Mouse (Mus musculus) WW6 (cell line): ENCODE data around the gene Tmem192.

Experiments
- DNase-seq: peaks from one replicate; pipeline ENCODE4 v3.0.0-alpha.2; 2013; ENCODE audit warnings: low read depth, low spot score

The Tmem192 gene

DNA sequence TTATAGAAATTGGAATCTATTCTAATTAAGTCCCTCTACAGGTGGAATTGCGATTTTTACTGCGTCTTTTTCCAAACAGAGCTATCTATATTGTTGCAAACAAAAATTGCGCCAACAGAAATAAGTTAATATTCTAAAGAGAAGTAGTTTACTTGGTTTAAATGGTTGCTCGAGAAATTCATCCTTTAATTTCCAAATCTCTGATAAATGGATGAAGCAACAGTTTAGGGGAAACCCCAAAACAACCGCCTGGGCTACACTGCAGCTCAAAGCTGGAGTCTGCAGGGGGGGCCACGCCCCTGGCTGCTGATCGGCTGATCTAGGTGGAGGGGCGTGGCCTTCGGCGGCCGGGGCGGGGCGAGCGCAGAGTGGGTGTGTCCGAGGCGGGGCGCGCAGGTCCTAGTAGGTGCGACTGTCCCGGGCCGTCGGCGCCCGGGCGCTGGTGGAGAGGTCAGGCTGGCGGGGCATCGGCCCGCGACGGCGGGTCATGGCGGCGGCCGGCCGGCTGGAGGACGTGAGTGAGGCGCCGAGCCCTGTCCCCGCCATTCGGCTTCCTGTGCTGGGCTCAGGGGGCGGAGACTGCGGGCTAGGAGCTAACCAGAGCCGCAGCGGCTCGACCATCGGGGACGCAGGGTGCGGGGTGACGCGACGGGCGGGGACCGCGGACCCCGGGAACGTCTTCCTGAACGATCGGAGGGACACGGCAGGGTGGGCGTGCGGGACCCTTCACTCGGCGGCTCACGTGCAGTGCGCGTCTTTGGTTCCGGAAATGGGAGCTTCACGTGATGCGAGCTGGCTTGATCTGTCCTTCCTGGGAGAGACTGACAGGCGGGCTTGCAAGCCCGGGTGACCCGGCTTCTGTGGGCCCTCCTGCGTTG, at the start of gene Tmem192:
Tmem192 (plus strand) TSS at position 366 of the 878 bp plus-strand sequence.
- DNase-seq: peak; percentile 78

DNA sequence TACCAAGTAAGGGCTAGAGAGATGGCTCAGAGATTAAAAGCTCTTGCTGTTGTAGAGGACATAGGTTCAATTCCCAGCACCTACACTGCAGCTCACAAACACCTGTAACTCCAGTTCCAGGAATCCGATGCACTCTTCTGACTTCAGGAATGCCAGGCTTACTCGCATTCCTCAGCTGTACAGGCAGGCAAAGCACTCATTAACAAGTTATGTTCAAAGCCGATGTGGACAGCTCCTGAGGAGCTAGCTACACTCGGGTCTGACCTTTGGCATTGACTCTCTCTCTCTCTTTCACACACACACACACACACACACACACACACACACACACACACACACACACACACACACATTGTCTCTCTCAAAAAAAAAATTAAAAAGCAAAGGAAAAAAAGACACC, 48.3 kb upstream of the Tmem192 start:
- DNase-seq: no peak

DNA sequence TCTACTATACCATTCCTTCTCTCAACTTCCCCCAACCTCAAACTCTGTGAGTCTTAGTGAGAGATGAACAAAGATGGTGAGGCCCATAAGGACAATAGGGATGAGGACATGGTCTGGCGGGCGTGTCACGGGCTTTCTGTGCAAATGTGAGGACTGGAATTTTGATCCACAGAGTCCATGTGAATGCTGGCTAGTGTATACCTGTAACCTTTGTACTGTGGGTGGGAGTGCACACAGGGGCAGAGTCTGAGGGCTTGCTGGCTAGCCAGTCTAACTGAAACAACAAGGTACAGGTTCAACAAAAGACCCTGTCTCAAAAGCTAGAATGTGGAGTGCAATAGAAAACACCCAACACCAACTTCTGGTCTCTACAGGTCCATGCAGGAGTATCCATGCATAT, 46.3 kb upstream of the Tmem192 start:
- no peak for DNase-seq

DNA sequence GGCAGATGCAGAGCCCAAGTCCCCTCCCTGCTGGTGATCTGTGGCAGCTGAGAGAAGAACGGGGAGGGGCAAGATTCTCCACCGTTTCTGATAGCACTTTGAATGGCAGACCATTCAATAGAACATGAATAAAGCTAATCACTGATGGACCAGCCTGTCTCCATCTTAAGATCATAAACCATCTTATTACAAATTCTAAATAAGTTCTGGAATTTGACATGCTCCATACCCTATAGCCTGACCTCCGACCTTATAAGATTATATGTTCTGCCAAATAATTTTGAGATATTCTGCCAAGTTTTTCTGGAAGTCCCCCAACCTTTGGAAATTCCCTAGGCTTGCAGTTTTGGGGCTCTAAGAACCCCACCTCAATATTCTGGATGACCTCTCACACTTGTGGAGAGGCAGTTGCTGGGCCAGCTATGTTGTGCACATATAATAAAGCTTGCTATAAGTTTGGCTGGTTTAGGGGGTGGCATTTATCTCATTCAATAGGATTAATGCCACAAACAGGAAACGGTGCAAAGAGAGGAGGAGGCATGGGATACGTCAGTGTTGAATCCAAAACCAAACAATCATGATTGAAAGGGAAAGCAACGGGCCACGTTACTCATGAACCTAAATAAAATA, 45.3 kb upstream of the Tmem192 start:
- DNase-seq: no peak

DNA sequence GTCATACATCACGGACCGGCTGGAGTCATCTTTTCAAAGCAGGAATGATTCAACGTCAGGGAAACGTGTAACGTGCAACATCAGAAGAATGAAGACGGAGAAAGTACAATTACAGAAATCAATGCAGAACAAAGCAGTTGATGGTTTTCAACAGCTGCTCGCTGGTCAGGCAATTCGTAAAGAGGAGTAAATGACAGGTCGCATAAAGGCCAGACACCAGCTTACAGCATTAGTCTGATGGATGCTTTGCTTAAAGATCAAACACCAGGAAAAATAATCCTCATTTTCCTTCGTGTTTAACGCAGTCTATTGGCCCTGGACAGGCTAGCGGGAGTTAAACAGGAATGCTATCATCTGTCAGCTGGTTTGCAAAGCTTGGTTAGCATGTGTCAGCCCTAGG, 44.8 kb upstream of the Tmem192 start:
- DNase-seq: no peak

DNA sequence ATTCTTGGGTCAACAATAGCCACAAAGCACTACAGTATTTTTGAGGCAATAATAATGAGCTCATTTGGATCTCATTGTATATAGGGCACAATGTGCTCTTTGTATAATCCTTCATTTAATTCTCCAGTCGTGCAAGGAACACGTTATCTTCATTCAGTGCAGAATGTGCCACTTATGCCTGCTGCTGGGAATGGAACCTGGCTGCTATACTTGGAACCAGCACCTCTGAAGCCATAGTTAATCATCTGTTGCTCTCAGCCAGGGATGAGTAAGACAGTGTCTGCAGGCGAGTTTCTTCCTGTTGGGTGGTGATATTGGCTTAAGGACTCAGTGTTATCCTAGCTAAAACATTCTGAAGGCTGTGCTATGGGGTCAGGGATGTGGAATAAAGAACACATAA, 43.2 kb upstream of the Tmem192 start:
- no peak for DNase-seq

DNA sequence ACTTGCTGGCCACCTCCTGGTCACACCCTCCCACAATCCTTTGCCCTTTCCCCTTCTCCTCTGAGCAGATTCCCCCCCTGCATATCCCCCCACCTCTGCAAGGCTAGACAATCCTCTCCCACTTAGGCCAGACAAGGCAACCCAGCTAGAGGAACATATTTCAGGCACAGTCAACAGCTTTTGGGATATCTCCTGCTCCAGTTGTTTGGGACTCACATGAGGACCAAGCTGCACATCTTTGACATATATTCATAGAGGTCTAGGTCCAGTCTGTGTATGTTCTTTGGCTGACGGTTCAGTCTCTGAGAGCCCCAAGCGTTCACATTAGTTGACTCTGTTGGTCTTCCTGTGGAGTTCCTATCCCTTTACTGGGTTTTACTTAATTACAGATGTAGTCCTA, 37.0 kb upstream of the Tmem192 start:
- DNase-seq: no peak

DNA sequence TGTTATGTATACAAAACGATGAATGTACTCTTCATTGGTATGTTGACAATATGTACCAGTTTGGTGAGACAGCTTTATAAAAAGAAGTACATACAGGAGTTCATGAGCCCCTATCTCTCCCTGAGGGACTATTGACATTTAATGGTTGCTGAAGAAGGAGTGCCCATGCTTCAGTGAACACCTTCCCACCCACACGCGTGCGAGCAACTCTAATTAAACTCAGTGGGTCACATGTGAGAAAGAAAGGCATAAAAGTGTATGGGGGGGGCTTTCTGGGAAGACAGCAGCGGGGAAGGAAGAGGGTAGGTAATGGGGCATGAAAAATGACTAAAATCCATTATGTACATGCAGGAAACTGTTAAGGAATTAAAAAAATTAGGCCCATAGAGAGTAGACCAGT, 30.2 kb upstream of the Tmem192 start:
- DNase-seq: no peak

DNA sequence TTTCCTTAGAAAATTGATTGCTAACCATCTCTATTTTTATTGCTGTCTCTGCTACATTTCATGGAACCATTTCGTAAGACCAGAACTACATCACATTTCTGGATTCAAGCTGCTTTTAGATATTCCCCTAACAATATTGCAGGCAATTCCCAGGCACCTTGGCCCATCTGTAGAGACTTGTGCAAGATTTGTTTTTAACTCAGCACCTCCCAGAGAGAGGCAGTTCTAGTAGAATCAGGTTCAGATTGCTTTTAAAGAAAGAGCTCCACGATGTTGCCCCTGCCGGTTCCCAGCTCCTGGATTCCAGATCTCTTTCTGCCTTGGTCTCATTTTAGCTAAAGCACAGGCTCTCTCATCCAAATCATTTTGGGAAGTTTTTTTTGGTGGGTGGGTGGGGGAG, 23.7 kb upstream of the Tmem192 start:
- no peak for DNase-seq

DNA sequence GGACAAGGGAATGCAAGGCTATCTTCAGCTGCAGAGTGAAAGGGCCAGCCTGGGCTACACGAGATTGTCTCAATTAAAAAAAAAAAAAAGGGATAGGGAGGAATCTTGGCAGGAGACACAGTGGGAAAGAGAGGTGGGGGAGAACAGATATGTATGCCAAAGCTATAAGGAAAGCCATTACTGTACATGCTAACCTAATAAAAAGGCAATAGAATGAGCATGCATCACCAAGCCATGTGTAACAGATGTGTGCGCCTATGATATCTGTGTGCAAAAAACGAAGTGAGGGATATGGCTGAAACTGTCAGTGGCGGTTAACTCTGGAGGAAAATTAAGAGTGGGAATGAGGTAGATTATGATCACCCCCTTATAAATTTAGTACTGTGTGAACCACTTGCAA, 21.2 kb upstream of the Tmem192 start:
- DNase-seq: no peak

DNA sequence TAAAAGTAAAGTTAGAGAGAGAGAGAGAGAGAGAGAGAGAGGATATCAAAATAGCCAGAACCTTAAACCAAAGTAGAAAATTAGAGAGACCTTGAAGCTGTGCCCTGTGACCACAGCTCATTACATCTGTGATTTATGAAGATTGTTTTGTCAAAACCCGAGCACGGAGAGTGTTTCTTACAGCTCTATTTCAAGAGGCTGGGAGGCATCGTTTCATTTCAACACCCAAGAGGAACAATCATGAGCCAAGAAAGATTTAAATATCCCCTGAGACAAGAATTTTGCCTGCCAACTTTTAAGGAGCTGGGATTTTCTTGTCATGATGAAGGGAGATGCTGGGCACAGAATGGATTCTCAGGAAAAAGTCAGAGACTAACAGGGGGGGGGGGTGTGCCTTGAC, 20.6 kb upstream of the Tmem192 start:
- DNase-seq: no peak

DNA sequence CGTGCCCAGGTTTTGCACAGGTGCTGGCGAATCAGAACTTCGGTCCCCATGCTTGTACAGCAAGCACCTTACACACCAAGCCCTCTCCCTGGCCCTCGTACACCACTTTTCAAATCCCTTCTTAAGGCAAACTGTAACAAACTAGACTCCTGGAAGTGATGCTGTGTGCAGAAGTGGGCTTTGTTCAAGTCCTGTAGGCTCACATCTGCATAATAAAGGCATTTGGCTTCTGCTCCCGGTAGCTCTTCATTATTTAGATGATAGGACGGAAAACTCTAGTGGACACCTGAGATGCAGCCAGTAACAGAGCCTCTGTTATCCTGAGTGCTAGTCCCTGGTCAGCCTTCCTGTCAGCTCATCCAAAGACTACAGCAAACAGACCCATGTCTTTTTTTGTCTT, 18.0 kb upstream of the Tmem192 start:
- DNase-seq: no peak

DNA sequence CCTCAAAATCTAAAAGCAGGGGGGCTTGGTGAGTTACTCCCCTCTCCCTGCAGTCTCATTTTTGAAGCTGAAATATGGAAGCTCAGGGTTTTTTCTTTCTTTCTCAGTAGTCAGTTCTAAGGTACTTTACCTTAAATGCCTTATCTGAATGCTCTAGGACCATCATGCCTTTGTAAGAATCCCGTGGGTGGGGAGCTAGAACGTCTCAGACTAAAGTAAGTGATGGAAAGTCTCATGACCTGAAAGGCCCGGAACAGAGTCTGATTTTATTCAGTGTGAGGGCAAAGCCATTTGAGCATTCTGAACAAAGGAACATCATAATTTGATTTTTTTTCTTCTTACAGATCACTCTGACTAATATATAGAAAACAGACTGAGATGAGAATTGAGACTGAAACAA, 12.0 kb upstream of the Tmem192 start:
- no peak for DNase-seq

DNA sequence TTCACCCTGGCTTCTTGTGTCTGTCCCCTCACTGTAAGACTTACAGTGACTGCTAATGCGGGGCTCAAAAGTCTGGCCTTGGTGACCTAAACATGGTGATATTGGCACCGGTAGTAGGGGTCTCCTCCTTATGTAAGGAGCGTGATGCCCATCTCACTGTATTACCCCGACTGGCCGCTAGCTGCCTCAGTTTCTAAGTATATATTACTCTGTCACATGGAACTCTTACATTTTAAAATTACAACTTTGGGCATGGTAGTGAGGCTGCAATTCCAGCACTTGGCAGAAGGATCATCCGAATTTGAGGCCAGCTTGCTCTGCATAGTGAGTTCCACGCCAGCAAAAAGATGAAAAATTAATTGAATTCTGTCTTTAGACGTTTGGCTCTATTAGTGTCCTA, 6.0 kb upstream of the Tmem192 start:
- DNase-seq: no peak

DNA sequence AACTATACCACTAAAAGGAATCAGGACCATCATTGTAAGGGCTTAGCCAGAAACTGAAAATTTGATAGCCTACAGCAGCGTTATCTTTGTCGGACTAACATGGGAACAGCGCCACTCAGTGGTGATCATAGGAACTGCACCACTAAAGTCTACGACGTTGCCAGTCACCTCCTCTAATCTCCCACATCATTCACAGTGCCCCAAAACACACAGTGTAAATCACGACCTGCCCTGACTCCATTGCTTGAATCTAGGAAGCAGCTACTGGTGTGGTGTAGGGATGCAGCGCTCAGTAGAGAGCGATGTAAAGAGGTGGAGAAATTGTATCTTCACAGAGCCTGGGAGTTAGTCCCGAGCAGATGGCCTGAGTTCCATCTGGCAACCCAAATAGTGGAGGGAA, 5.5 kb upstream of the Tmem192 start:
- peak; percentile 57 for DNase-seq

DNA sequence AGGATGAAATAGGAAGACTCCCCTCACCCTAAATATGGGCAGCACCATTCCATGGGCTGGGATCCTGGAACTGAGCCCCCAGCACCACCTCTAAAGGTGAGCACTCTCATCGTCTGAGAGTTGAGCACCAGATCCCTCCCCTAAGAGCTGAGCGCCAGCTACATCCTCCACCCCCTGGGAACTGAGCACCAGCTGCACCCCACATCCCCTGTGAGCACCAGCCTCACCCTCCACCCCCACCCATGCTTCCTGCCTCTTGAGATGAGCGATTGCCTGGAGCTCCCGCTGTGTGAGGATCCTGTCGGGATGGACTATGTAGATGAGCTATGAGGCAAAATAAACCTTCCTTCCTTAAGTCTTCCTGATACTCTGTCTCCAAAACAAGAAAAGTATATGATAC, 4.0 kb upstream of the Tmem192 start:
- no peak for DNase-seq

DNA sequence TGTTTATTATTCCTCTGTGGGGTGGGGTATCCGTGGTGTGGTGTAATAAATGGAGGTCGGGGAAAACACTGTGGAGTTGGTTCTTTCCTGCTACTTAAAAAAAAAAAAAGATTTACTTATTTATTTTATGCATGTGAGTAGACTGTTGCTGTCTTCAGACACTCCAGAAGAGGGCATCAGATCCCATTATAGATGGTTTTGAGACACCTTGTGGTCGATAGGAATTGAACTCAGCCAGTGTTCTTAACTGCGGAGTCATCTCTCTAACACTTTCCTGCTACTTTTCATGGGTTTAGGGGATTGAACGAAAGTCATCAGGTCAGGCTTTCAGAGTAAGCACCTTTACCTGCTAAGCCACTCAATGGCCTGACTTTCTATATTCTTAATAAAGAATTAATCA, 2.2 kb upstream of the Tmem192 start:
- no peak for DNase-seq

DNA sequence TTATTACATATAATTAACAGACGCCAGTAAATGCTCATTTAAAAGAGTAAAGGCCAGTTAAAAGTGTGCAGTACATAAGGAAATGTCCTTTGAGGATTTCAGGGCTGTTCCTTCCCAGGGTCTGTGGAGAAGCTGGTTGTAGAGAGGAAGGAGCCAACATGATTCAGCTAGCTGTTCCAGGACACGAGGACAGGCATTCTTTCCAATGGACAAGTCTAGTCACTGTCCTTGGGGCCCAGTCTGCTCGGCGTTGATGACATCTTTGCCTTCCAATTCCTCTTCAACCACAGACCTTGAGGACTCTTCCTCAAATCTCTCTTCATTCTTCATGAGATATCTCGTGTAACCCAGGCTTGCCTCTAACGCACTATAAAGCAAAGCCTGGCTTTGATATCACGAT, 1.4 kb upstream of the Tmem192 start:
- DNase-seq: no peak

DNA sequence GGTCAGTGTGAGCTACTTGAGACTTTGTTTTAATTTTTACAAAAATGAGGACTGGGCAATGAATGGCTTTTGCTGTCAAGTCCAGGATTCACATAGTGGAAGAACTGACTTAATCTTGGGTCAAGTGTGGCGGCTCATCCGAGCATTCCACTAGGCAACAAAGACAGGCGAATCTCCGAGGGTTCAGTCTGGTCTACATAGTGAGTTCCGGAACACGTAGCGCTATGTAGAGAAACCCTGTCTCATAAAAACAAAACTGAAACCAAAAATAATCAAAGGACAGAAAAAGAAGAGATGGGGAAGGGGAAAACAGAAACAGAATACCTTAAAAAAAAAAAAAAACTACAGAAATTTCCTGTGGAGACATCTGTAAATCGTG, 555 bp upstream of the Tmem192 start:
- DNase-seq: no peak

DNA sequence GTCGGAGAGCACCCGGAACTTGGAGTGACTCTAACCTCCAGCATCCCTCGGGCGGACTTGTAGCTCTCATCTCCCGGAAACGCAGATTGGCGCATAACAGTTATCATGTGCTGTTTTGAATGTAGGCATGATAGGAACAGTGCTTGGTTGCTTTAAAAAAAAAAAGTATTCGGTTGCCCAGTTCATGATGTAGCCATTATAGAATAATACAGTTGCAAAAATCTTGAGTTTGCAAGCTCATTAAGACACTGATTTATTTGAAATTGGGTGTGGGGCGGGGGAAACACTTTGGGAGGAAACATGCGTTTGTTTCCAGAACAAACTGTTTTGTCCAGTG, 681 bp downstream of the Tmem192 start:
- no peak for DNase-seq

DNA sequence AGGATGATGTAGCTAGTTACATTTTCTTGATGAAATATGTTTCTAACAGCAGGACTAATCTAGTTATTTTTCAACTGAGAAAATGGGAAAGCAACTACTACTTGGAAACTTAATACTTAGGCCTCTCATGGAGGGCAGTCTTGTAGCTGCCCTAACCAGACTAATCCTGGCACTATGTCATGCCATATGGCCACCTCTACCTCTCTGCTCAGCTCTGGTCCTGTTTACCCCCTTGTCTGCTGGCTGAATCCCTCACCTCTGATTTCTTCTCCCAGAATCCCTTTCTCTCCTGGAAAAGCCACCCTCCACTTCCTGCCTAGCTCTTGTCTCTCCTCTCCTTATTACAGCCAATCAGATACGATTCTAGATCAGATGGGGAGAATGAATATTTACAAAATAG, 1.4 kb downstream of the Tmem192 start:
- DNase-seq: no peak

DNA sequence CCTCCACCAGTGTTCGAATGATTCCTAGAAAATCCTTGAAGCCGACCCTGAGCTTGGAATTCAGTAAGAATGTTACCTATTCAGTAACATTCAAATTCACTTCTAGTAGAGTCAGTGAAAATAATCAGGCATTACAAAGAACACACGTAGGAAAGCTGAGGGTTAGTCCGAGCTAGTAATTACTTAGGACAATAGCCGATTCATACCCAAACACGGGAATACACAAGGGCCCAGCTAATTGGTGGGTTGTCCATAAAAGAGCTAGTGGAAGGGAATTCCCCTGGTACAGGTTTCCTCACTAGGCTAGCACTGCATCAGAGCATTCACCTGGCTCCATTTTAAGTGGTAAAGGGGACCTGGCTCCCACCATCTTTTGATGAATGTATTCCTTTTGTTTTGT, 5.1 kb downstream of the Tmem192 start:
- no peak for DNase-seq

DNA sequence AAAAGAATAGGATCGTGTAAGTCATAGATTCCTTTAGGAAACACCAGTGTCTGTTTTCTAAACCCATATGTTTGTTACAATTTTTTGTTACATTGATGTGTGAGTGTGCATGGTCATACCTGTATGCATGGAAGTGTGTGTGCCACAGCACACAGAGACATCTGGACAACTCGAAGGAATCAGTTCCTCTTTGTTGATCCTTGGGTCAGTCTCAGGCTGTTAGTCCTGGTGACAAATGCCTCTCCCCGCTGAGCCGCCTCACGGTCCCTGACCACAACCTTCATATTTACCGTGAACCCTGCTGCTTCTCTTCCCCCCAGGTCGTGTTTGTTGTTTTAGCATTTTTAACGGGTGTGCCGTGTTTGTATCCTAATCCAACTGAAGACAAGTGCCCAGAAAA, 12.0 kb downstream of the Tmem192 start:
- DNase-seq: no peak

DNA sequence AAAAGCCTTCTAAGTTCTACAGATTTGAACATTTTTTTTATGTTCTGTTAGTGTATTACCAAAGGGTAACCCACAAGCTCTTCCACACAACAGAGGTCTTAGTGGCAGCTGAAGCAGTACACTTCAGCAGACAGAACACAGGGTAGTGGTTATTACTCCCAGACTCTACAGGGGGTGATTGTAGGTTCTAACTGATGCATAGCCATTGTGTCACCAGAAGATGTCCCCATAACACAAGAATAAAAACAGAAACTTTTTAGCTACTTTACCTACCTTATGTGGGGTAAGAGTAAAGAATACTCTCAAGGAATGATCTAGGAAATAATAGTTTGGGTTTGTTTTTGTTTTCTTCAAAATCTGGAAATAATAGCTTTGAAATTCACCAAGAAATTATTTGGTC, 15.9 kb downstream of the Tmem192 start:
- no peak for DNase-seq
